Mouse (Mus musculus): Measurements from ENCODE around the gene Cd300ld4.
"Not testable (repeated sequence)": the region's sequence is repeated elsewhere in the genome, so short reads cannot be mapped to it uniquely, and the experiment has no call there.

Gene Cd300ld4

GRCm38 (mm10) chr11:115026912-115027311, at the start of gene Cd300ld4:
TSS of gene Cd300ld4 (minus strand) at chr11:115027012.
- DNase-seq (ENCODE audit: low read depth, low spot score): not testable (repeated sequence)

- DNase-seq (ENCODE audit: low read depth, low spot score): no peak
These were observed 49.0 kb upstream of the Cd300ld4 start for GRCm38 (mm10) chr11:115075859-115076258.

GRCm38 (mm10) chr11:115075407-115075806, 48.6 kb upstream of the Cd300ld4 start:
- DNase-seq (ENCODE audit: low read depth, low spot score): no peak

GRCm38 (mm10) chr11:115073002-115073401, 46.2 kb upstream of the Cd300ld4 start:
- no peak for DNase-seq (ENCODE audit: low read depth, low spot score)

- DNase-seq (ENCODE audit: low read depth, low spot score): no peak
These were observed 45.0 kb upstream of the Cd300ld4 start for GRCm38 (mm10) chr11:115071631-115072294.

- DNase-seq (ENCODE audit: low read depth, low spot score): no peak
These were observed 44.3 kb upstream of the Cd300ld4 start for GRCm38 (mm10) chr11:115071015-115071551.

GRCm38 (mm10) chr11:115066768-115067167, 40.0 kb upstream of the Cd300ld4 start:
- no peak for DNase-seq (ENCODE audit: low read depth, low spot score)

GRCm38 (mm10) chr11:115062077-115062476, 35.3 kb upstream of the Cd300ld4 start, which contains the start of gene Cd300e:
TSS of gene Cd300e (minus strand) at chr11:115062177.
- DNase-seq (ENCODE audit: low read depth, low spot score): no peak

GRCm38 (mm10) chr11:115059797-115060196, 33.0 kb upstream of the Cd300ld4 start:
- DNase-seq (ENCODE audit: low read depth, low spot score): no peak

- no peak for DNase-seq (ENCODE audit: low read depth, low spot score)
These were observed 31.9 kb upstream of the Cd300ld4 start for GRCm38 (mm10) chr11:115058701-115059100.

- DNase-seq (ENCODE audit: low read depth, low spot score): no peak
These were observed 27.7 kb upstream of the Cd300ld4 start for GRCm38 (mm10) chr11:115054537-115054936.

GRCm38 (mm10) chr11:115052991-115053390, 26.2 kb upstream of the Cd300ld4 start:
- no peak for DNase-seq (ENCODE audit: low read depth, low spot score)

GRCm38 (mm10) chr11:115052206-115052605, 25.4 kb upstream of the Cd300ld4 start:
- no peak for DNase-seq (ENCODE audit: low read depth, low spot score)

GRCm38 (mm10) chr11:115049282-115049895, 22.6 kb upstream of the Cd300ld4 start:
- DNase-seq (ENCODE audit: low read depth, low spot score): no peak

- no peak for DNase-seq (ENCODE audit: low read depth, low spot score)
These were observed 21.4 kb upstream of the Cd300ld4 start, which contains the start of gene Cd300ld3 for GRCm38 (mm10) chr11:115048259-115048658. TSS of gene Cd300ld3 (minus strand) at chr11:115048409.

GRCm38 (mm10) chr11:115037669-115038068, 10.9 kb upstream of the Cd300ld4 start, which contains the start of gene Cd300ld5:
TSS of gene Cd300ld5 (minus strand) at chr11:115037769.
- not testable (repeated sequence) for DNase-seq (ENCODE audit: low read depth, low spot score)

GRCm38 (mm10) chr11:115016093-115016492, 10.7 kb downstream of the Cd300ld4 start, which contains the start of gene Cd300ld2:
TSS of gene Cd300ld2 (minus strand) at chr11:115016193.
- DNase-seq (ENCODE audit: low read depth, low spot score): not testable (repeated sequence)

GRCm38 (mm10) chr11:115004070-115004469, 22.7 kb downstream of the Cd300ld4 start:
- DNase-seq (ENCODE audit: low read depth, low spot score): no peak

- DNase-seq (ENCODE audit: low read depth, low spot score): no peak
These were observed 25.3 kb downstream of the Cd300ld4 start, which contains the start of gene Cd300c2 for GRCm38 (mm10) chr11:115001474-115002040. TSS of gene Cd300c2 (minus strand) at chr11:115001880.

GRCm38 (mm10) chr11:114989793-114990192, 37.0 kb downstream of the Cd300ld4 start, which contains the start of gene Cd300ld:
TSS of gene Cd300ld (minus strand) at chr11:114989922.
- no peak for DNase-seq (ENCODE audit: low read depth, low spot score)

- DNase-seq (ENCODE audit: low read depth, low spot score): no peak
These were observed 44.9 kb downstream of the Cd300ld4 start for GRCm38 (mm10) chr11:114981866-114982265.

GRCm38 (mm10) chr11:114972726-114973125, 54.1 kb downstream of the Cd300ld4 start:
- DNase-seq (ENCODE audit: low read depth, low spot score): no peak

All from retina, postnatal 7 days (tissue).